Mouse (Mus musculus) stomach, postnatal 0 days (tissue): Measurements from ENCODE around the gene Pml. TPM values are rescaled to one million over a fixed set of nuclear protein-coding genes. Genes with fewer than 3 reads are reported as not detected.

Experiments used
- ATAC-seq: fragments of 200-750 bp; cut with Nextera tagmentation; 2 replicates; pipeline ENCODE4 v1.8.0; 2017; ENCODE audit not compliant: low FRiP score, low TSS enrichment
- DNase-seq: peaks from one replicate; pipeline ENCODE4 v3.0.0-alpha.2; 2016; ENCODE audit warnings: low spot score
- H3K27ac ChIP-seq: fragments of 300-500 bp; sonication (generic); replicated peaks from 2 replicates; pipeline ENCODE4 v1.5.1; 2014; ENCODE audit warnings: mild to moderate bottlenecking, control low read depth
- H3K27me3 ChIP-seq: fragments of 300-500 bp; sonication (generic); 2 replicates; pipeline ENCODE4 v1.6.1; 2014; ENCODE audit warnings: low read length; ENCODE audit not compliant: control insufficient read depth, insufficient read depth
- H3K36me3 ChIP-seq: fragments of 300-500 bp; sonication (generic); 2 replicates; pipeline ENCODE4 v1.6.1; 2014; ENCODE audit warnings: low read length, mixed read lengths; ENCODE audit not compliant: control insufficient read depth, insufficient read depth
- H3K4me1 ChIP-seq: fragments of 300-500 bp; sonication (generic); replicated peaks from 2 replicates; pipeline ENCODE4 v1.6.1; 2014; ENCODE audit warnings: antibody characterized with exemption; ENCODE audit not compliant: control insufficient read depth, insufficient read depth
- H3K4me2 ChIP-seq: fragments of 300-500 bp; sonication (generic); replicated peaks from 2 replicates; pipeline ENCODE4 v1.6.1; 2014; ENCODE audit warnings: low read depth, mild to moderate bottlenecking, control low read depth, moderate library complexity
- H3K4me3 ChIP-seq: fragments of 300-500 bp; sonication (generic); 2 replicates; pipeline ENCODE4 v1.5.1; 2014; ENCODE audit warnings: low read depth, low read length, control low read depth
- H3K9ac ChIP-seq: fragments of 300-500 bp; sonication (generic); 2 replicates; pipeline ENCODE4 v1.6.1; 2014; ENCODE audit warnings: mild to moderate bottlenecking, low read length, control low read depth, mixed read lengths
- H3K9me3 ChIP-seq: fragments of 300-500 bp; sonication (generic); 2 replicates; pipeline ENCODE4 v1.6.1; 2016; ENCODE audit warnings: low read length; ENCODE audit not compliant: control insufficient read depth
- CTCF ChIP-seq: IDR thresholded peaks from 2 replicates; pipeline ENCODE4 v1.5.1; 2016; ENCODE audit warnings: antibody characterized with exemption, low read depth, mild to moderate bottlenecking, moderate library complexity
- EP300 ChIP-seq: optimal IDR thresholded peaks from 2 replicates; pipeline ENCODE3; 2016; ENCODE audit warnings: antibody characterized with exemption
- WGBS: fragments of 180-500 bp; shearing (Covaris S2); extraction: QIAGEN DNeasy Blood & Tissue Kit; methylation state at CpG from one replicate; pipeline ENCODE4 v1.1.7; 2014; 5-methylcytosine and 5-hydroxymethylcytosine counted together
- polyA plus RNA-seq: library from polyadenylated mRNA; unstranded; fragments of >200 nt; fragmentation: Nextera tagmentation; extraction: Ambion mirVana; gene quantifications from 2 replicates; pipeline ENCODE4 v1.2.1, GENCODE M21; 2015

The Pml gene
- polyA plus RNA-seq, 1 experiment from 2014 or later: 5.2 TPM

- ATAC-seq: no peak
- Histone ChIP-seq H3K27ac (peak overlapping the region; percentile 18; the same call in 1 of the 2 replicates), H3K4me2 (no peak overlapping the region), H3K4me3 (no peak overlapping the region), H3K9ac (no peak overlapping the region), H3K9me3 (no peaks in the 10 kb centered on the region), H3K4me1 (peaks cover 7% of the 10 kb centered on the region; the same call in 1 of the 2 replicates), H3K36me3 (0 out of 2 replicates have a peak, but pooled peaks cover 2% of the 10 kb centered on the region), H3K27me3 (no peaks in the 10 kb centered on the region)
- no peak for DNase-seq
- WGBS: 67% methylated on average over 5 of the region's 5 CpGs
- no peak for TF ChIP-seq EP300
Measured at GRCm38 (mm10) chr9:58242696-58243095, 6.9 kb downstream of the Pml start.

DNA sequence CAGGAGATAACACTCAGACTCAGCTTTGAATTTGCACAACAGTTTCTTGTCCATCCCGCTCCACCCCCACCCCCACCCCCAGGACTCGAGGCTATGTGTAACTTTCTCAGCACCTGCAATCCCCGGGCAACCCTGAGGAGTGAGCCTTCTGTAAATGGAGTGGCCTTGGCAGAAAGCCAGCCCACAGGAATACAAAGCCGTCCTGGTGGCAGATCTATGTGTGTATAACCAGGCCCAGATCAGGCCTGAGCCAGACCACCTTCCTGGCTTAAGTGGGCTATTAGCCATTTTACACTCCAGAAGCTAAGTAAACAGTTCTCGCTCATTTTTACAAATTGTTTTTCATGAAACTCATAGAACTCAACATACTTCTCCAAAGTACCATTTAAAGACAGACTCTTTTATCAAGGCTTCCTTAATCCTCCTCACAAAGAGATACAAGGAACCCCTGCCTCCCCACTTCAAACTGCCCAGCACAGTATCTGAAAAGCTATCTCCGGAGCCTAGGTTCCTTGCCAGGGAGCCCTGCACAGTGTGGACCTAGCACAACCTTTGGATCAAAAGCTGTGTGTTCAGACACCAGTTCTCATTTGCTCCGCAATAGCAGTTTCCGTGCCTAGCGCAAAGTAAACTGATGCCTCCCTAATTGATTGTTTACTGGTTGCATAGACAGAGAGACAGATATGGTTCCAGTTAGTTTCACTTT, 7.7 kb downstream of the Pml start:
- H3K27ac ChIP-seq: peak overlapping the region; percentile 56
- no peak overlapping the region for H3K4me3 ChIP-seq
- H3K27me3 ChIP-seq: no peaks in the 10 kb centered on the region
- WGBS: 38% methylated on average over 9 of the region's 9 CpGs
- H3K36me3 ChIP-seq: 0 out of 2 replicates have a peak, but pooled peaks cover 2% of the 10 kb centered on the region
- H3K9ac ChIP-seq: no peak overlapping the region
- ATAC-seq (peak; percentile 83), DNase-seq (peak; percentile 84)
- H3K4me1 ChIP-seq: 0 out of 2 replicates have a peak, but pooled peaks cover 2% of the 10 kb centered on the region
- no peaks in the 10 kb centered on the region for H3K9me3 ChIP-seq
- no peak for TF ChIP-seq EP300
- no peak for TF ChIP-seq CTCF
- H3K4me2 ChIP-seq: no peak overlapping the region

GRCm38 (mm10) chr9:58234502-58235015, 15.0 kb downstream of the Pml start:
- TF ChIP-seq EP300 (no peak), CTCF (no peak)
- no peak for DNase-seq
- WGBS: 97% methylated on average over 28 of the region's 28 CpGs
- peaks cover 19% of the 10 kb centered on the region for H3K36me3 ChIP-seq
- no peak overlapping the region for H3K4me3 ChIP-seq
- H3K4me2 ChIP-seq: no peak overlapping the region
- no peaks in the 10 kb centered on the region for H3K9me3 ChIP-seq
- no peak overlapping the region for H3K9ac ChIP-seq
- H3K27ac ChIP-seq: no peak overlapping the region
- H3K4me1 ChIP-seq: no peaks in the 10 kb centered on the region
- H3K27me3 ChIP-seq: no peaks in the 10 kb centered on the region
- no peak for ATAC-seq

DNA sequence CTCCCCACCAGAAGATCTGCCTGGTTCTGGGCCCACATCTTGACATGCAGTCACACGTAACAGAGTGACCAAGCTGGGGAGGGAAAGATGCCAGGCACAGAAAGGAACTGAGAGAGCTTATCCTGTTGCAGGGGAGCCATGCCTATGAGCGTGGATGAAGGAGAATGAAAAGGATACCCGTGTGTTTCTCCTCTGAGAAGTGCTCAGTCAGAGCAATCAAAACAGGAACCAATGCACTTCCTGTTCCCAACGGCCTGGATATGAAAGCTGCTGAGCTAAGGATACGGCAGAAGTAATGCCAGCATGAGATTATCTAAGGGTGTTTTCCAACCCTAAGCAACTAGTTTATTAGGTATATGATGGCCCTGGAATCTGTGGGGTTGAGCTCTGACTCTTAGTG, 17.2 kb downstream of the Pml start:
- H3K36me3 ChIP-seq: peaks cover 33% of the 10 kb centered on the region
- no peaks in the 10 kb centered on the region for H3K4me1 ChIP-seq
- H3K27me3 ChIP-seq: no peaks in the 10 kb centered on the region
- DNase-seq (no peak), ATAC-seq (no peak)
- H3K27ac ChIP-seq: no peak overlapping the region
- H3K4me3 ChIP-seq: no peak overlapping the region
- H3K4me2 ChIP-seq: no peak overlapping the region
- no peaks in the 10 kb centered on the region for H3K9me3 ChIP-seq
- 68% methylated on average over 5 of the region's 5 CpGs for WGBS
- H3K9ac ChIP-seq: no peak overlapping the region
- TF ChIP-seq EP300 (no peak), CTCF (no peak)

- no peaks in the 10 kb centered on the region for H3K27me3 ChIP-seq
- H3K4me1 ChIP-seq: no peaks in the 10 kb centered on the region
- TF ChIP-seq CTCF: no peak
- no peak for TF ChIP-seq EP300
- peaks cover 36% of the 10 kb centered on the region for H3K36me3 ChIP-seq
- WGBS: 72% methylated on average over 6 of the region's 6 CpGs
- H3K9me3 ChIP-seq: no peaks in the 10 kb centered on the region
- H3K27ac ChIP-seq: no peak overlapping the region
- H3K4me2 ChIP-seq: no peak overlapping the region
- DNase-seq (no peak), ATAC-seq (no peak)
- H3K4me3 ChIP-seq: no peak overlapping the region
- no peak overlapping the region for H3K9ac ChIP-seq
Measured at GRCm38 (mm10) chr9:58231746-58232145, 17.8 kb downstream of the Pml start.

DNA sequence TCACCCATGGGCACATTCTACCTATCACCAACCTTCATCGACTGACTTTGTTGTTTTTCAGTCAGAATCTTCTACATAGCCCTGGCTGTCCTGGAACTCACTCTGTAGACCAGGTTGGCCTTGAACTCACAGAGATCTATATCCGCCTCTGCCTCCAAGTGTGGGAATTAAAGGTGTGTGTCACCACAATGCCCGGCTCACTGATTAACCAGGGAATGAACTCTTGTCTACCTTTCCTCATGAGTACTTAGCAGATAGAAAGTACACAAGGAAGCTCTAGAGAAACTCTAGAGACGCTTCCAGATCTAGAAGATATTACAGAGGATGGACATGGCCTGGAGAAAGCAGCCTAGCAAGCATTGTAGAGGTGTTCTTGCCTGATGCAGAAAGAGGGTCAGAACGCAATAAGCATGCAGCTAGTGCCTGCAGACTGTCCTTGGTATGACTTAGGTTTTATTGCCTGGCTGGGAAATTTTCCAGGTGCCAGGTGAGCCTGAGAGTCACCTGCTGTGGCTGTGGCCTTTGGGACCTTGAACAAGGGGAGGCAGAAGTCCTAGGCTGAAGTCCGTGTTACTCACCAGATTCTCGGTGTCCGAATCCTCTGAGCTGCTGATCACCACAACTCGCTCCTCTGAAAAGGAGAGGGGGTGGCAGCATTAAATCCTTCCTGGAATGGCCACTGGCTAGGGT, 20.7 kb downstream of the Pml start:
- H3K36me3 ChIP-seq: peaks cover 32% of the 10 kb centered on the region
- ATAC-seq: no peak
- H3K9me3 ChIP-seq: no peaks in the 10 kb centered on the region
- no peaks in the 10 kb centered on the region for H3K27me3 ChIP-seq
- H3K4me1 ChIP-seq: no peaks in the 10 kb centered on the region
- DNase-seq: no peak
- WGBS: 91% methylated on average over 9 of the region's 9 CpGs
- H3K9ac ChIP-seq: no peak overlapping the region
- no peak overlapping the region for H3K4me2 ChIP-seq
- no peak for TF ChIP-seq EP300
- no peak for TF ChIP-seq CTCF
- no peak overlapping the region for H3K27ac ChIP-seq
- H3K4me3 ChIP-seq: no peak overlapping the region
